Mouse (Mus musculus) ES-Bruce4 (cell line): Measurements from ENCODE around the gene Rrn3.

ENCODE experiments used
- CTCF ChIP-seq: IDR thresholded peaks from one replicate; pipeline ENCODE4 v1.8.1; 2011; ENCODE audit warnings: low read depth, low read length
- EP300 ChIP-seq: IDR thresholded peaks from 2 replicates; pipeline ENCODE4 v1.6.1; 2011; ENCODE audit warnings: low read depth, low read length; ENCODE audit not compliant: insufficient read depth
- POLR2A ChIP-seq: IDR thresholded peaks from one replicate; pipeline ENCODE4 v1.8.1; 2011; ENCODE audit warnings: low read length; ENCODE audit not compliant: insufficient read depth

- TF ChIP-seq CTCF (no peak), POLR2A (no peak), EP300 (no peak)
These were observed 22.7 kb upstream of the Rrn3 start for GRCm38 (mm10) chr16:13757823-13758222.
